Mouse (Mus musculus): ENCODE results near the gene Camkk1.

The Camkk1 gene

DNA sequence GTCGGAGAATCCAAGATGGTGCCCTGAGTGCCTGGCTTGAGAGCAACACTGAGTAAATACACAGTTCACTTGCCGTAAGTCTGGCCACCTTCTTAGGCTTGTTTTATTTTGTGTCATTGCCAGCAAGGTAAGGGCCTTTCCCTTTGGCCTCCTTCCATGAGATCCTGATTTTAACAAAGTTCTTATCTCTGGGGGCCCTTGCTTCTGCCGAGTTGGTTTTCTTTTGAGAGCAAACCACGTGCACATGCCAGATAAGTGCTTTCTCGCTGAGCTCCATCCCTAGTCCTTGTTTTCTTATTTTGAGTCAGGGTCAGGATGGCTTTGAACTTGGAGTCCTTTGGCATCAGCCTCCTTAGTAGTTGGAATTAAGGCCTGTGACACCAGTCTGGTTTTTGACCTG is 38.9 kb downstream of the Camkk1 start:
- no peak for DNase-seq

DNA sequence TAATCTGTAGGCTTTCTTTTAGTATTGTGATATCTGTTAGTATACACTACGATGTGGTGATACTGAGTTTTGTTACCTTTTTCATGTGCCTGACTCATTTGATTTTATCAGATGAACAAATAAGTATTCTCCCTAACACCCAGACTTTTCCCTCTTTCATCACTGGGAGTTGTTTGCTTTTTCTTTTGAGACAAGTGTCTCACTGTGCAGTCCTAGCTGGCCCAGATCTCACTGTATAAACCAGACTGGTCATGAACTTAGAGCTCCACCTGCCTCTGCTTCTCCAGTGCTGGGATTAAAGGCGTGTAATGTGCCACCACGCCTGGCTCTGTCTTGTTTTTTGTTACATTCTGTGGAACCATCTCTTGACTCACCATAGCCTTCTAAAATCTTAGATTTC is 40.8 kb downstream of the Camkk1 start:
- no peak for DNase-seq

DNA sequence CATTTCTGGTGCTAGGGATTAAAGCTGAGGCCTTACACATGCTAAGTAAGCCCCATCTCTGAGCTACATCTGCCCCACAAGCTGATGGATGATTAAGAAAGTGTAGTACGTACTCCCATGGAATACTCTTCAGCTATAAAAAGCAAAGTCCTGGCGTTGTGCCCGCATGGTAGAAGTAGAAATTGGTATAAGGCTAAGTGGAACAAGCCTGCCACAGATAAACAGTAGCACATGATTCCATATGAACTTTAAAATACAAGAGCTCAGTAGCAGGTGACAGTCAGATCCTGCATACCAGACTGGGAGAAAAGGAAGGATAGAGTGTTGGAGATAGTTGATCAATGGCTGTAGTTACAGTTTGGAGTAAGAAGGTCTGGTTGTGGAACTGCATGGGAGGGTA is 42.6 kb downstream of the Camkk1 start:
- no peak for DNase-seq

DNA sequence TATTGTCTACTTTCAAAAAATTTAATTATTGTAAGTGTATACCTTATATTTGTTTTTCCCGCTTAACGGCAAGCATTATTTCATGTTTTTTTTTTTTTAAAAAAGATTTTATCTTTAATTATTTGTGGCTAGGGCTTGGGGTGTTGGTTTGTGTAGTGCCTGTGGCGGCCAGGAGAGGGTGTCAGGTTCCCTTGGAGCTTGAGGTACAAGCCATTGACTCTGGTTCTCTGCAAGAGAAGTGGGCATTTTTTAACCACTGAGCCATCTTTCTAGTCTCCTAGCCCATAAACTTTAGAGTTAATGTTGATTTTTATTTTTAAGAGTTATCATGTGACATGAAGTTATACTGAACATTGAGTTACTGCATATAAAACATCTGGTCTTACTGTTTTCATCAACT is 53.0 kb downstream of the Camkk1 start:
- no peak for DNase-seq

DNA sequence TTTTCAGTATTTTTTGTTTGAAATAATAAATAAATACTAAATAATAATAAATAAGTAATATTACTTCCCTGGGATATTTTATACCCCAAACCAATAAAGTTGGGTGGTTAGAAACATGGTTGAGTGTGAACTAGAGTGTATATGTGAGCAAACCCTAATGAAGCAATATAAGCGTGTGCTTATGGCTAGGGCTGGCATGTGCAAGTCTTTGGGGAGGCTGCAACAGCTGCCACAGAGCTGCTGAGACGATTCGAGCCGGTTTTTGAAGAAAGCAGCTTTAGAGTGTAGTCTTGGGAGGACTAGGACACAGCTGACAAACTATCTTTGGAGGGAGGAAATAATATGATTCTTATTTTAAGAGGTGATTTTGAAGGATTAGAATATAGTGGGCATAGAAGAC is 57.5 kb downstream of the Camkk1 start:
- no peak for DNase-seq

DNA sequence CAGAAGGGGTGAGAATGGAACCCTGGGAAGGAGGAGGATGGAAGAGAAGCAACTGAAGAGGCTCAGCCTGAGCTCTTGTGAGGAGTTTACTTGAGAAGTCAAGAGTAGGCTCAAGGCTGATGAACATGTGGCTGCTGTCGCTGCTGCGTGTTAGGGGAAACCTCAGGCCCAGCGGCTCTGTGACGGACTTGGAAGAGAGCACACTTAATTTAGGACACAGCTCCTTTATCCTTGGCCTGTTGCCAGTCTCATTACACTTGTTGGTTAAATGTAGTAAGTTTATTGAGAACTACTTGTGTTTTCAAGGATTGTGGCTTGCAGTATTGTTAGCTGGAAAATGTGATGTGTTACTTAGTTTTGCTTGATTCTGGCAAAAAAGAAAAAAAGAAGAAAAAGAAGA is 57.9 kb downstream of the Camkk1 start:
- DNase-seq, result no peak

DNA sequence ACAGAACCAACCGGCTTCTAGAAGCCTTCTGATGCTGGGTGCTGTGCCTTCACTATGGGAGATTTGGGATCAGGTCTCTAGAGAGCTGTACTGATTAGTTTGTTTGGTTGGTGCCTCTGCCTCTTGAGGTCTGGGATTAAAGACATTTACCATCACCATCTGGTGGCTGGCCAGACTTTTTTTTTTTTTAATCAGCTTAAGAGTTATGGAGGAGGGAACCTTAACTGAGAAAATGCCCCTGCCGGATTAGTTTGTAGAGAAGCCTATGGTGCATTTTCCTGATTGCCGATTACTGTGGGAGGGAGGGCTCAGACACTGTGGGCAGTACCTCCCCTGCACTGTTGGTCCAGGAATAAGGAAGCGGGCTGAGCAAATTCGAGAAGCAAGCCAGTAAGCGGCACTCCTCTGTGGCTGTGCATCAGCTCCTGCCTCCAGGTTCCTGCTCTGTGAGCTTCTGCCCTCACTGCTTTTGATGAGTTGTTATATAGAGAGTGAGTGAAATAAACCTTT is 58.5 kb downstream of the Camkk1 start:
- no peak for DNase-seq

DNA sequence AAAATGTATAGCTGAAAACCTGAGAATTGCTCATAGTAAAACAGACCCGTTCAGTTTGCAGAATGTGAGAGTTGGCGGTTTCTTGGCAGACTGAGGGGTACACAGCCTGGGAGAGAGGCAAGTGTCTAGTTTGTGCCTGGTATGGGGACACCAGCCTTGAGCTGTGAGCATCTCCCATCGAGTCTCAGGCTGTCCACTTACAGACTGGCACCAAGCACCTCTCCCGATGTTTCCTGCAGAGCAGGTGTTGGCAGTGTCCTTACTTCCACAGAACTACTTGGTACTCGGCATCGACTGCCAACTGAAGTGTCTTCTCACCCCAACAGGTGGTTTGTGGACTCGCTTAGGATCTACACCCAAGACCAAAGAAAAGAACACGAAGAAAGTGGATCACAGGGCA is 59.8 kb downstream of the Camkk1 start:
- DNase-seq, result no peak

DNA sequence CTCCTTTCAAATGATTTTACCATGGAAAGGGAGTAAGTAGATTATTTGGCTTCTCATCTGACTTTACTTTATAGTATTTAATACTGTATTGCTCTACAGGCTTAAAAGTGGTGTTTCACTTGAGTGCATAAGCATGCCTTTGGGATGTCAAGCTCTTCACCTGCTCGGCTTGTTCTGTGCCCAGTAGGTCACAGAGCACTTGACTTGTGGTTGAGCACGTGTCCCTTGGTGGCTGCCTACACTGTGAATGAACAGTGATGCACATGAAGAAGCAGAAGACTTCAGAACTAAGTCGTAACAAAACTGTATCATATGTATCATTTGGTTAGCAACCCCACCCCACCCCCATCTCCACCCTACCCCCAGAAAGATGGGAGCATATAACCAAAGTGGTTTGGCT is 61.5 kb downstream of the Camkk1 start:
- DNase-seq, result peak in 1 of 2 experiments; percentile 15

DNA sequence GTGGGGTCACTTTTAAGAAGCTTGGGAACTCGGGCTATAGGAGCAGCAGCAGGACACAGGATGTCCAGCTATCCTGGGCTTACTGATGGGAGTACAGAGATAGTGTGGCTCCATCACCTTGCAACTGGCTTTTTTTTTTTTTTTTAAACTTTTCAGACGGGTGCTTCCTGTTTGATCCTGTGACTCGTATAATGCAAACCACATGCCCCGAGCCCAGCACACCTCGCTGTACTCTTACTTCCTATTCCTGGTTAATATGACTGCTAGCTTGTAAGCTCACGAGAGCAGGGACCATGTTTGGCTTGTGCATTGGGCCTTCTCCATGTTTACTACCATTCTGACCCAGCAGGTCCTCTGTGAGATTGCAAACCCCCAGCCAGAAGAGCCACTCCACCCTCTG is 65.5 kb downstream of the Camkk1 start:
- DNase-seq, result no peak

DNA sequence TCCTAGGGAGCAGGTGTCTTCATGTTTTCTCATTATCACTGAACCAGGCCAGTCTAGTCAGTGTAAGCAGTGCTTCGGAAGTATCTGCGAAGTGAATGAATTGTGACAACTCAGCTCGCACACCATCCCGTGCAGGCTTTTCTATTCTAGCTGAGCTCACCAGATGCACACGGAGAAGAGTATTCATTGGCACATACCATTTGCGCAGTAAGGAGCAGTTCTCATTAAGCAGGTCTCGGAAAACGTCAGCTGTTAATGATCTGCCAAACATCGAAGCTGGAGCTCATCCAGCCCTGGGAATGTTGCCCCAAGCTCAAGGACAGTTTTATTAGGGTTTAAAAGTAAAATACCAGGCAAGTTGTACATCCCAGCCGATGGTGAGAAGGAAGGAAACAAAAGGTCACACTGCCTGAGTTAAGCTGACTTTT is 66.0 kb downstream of the Camkk1 start:
- no peak for DNase-seq

DNA sequence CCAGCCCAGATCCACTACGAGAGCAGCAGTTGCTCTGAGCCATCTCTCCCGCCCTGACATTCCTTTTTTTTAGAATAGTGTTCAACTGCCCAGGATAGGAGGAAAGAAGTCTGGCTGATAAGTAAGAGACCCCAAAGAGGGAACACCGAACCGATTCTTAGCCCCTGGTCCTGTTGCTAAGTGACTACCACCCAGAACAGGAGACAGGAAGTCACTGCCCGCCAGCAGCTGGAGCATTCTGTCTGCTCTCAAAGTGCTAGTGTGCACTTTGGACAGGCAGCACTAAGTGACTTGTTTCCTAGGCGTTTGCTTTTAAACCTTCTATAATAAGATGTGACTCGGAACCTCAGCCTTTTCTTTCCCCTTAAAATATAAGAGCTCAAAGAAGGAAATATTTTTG is 66.6 kb downstream of the Camkk1 start:
- DNase-seq, result no peak

DNA sequence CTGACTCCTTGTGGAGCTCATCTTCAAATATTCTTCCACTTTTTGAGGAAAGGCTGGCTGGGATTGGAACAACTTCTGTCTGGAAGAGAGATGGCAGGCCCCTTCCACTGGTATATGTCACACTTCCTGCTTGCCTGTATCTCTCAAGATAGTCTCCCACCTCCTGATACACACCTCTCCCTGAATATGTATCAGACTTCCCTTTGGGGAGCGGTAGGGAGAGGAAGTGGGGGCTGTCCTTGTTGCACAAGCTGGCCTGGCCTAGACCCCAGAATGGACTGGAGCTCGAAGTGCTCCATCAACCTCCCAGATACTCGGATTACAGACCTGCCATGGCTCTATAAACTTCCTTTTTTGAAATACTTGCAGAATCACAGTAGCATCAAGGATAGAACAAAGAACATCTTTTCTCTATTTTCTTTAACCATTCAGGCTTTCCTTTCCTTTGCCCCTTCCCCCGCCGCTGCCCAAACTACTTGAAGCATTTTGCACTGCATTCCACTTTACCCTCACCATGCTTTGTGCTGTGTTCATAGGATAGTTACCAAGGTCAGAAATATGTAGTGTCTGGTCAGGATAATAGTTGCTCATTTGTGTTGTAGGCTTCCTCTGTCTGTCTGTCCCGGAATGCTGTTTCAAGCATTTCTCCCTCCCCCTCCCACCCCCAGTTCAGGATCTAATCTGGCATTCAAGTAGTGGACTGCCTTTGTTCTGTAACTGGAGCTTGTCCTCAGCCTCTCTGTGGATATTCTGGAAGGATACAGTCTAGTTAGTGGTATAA is 69.1 kb downstream of the Camkk1 start:
- no peak for DNase-seq

DNA sequence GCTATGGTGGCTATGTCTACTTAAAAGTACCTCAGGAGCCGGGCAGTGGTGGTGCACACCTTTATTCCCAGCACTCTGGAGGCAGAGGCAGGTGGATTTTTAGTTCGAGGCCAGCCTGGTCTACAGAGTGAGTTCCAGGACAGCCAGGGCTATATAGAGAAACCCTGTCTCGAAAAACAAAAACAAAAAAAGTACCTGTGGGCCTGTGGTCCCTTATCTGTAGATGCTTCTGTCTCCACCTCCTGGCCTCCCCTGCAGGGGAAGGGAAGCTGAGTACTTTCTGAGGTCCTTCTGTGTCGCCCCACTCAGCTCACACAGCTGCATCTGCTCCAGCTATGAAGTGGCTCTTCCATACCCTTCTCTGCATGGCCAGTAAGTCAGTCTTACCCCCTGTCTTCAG is 71.5 kb downstream of the Camkk1 start, which contains the start of gene Itgae:
Itgae (plus strand) TSS at position 301 of the 400 bp plus-strand sequence.
- DNase-seq, result no peak

DNA sequence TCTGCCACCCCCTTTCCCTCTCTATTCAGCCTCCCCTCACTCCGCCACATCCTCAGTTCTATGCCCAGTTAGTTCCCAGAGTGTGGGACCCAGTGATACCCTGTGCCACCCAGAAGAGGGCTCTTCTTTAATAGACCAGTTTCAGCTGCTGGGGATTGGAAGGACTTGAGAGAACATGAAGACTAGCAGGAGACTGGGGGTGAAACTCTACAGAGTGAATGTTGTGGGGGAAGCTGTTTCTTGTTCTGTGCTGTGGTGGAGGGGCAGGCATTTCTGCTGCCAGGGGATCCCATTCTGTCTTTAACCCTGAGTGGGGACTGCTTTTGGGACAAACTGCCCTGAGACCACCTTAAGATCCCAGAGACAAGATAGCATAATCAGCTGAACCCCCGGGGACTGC is 72.0 kb downstream of the Camkk1 start:
- no peak for DNase-seq
